Mouse (Mus musculus): Measurements from ENCODE around the gene Cdca7l.

- TF ChIP-seq POLR2A (IDR thresholded peaks at IDR 0.05; ENCODE audit: insufficient read depth, low read depth, low read length) (no peak), CTCF (IDR thresholded peaks at IDR 0.05; ENCODE audit: insufficient read depth, low read depth, low read length) (no peak)
These were observed 40.0 kb downstream of the Cdca7l start for GRCm38 (mm10) chr12:117844075-117844408.
